Mouse (Mus musculus) WW6 (cell line): Measurements from ENCODE around the gene Inpp5f.
"Not testable (repeated sequence)": the region's sequence is repeated elsewhere in the genome, so short reads cannot be mapped to it uniquely, and the experiment has no call there.

Experiments
- DNase-seq: peaks from one replicate; pipeline ENCODE4 v3.0.0-alpha.2; 2013; ENCODE audit warnings: low read depth, low spot score

Gene Inpp5f

GRCm38 (mm10) chr7:128656970-128657369, 45.8 kb downstream of the Inpp5f start:
- DNase-seq = no peak

- no peak for DNase-seq
Observed at GRCm38 (mm10) chr7:128663906-128664305, 52.8 kb downstream of the Inpp5f start.

GRCm38 (mm10) chr7:128664861-128665377, 53.8 kb downstream of the Inpp5f start:
- no peak for DNase-seq

- no peak for DNase-seq
Observed at GRCm38 (mm10) chr7:128667788-128668187, 56.7 kb downstream of the Inpp5f start.

- no peak for DNase-seq
Observed at GRCm38 (mm10) chr7:128668831-128669230, 57.7 kb downstream of the Inpp5f start.

- no peak for DNase-seq
Observed at GRCm38 (mm10) chr7:128671952-128672351, 60.8 kb downstream of the Inpp5f start.

GRCm38 (mm10) chr7:128672408-128673010, 61.4 kb downstream of the Inpp5f start:
- DNase-seq = no peak

- DNase-seq = no peak
Observed at GRCm38 (mm10) chr7:128678546-128678945, 67.4 kb downstream of the Inpp5f start.

- peak; percentile 61 for DNase-seq
Observed at GRCm38 (mm10) chr7:128687821-128688564, 76.9 kb downstream of the Inpp5f start.

- DNase-seq = no peak
Observed at GRCm38 (mm10) chr7:128689347-128689746, 78.2 kb downstream of the Inpp5f start.

GRCm38 (mm10) chr7:128690070-128690469, 78.9 kb downstream of the Inpp5f start:
- DNase-seq = peak; percentile 49

GRCm38 (mm10) chr7:128690796-128691195, 79.7 kb downstream of the Inpp5f start:
- no peak for DNase-seq

- no peak for DNase-seq
Observed at GRCm38 (mm10) chr7:128692163-128692562, 81.0 kb downstream of the Inpp5f start.

- no peak for DNase-seq
Observed at GRCm38 (mm10) chr7:128694848-128695247, 83.7 kb downstream of the Inpp5f start.

- DNase-seq = not testable (repeated sequence)
Observed at GRCm38 (mm10) chr7:128699959-128700358, 88.8 kb downstream of the Inpp5f start.

- DNase-seq = peak; percentile 38
Observed at GRCm38 (mm10) chr7:128705735-128706134, 94.6 kb downstream of the Inpp5f start.

GRCm38 (mm10) chr7:128717991-128718390, 106.9 kb downstream of the Inpp5f start:
- DNase-seq = no peak

GRCm38 (mm10) chr7:128724761-128725160, 113.6 kb downstream of the Inpp5f start:
- peak; percentile 42 for DNase-seq

- no peak for DNase-seq
Observed at GRCm38 (mm10) chr7:128725189-128725588, 114.1 kb downstream of the Inpp5f start.

- DNase-seq = no peak
Observed at GRCm38 (mm10) chr7:128726999-128727398, 115.9 kb downstream of the Inpp5f start.

- no peak for DNase-seq
Observed at GRCm38 (mm10) chr7:128727701-128728100, 116.6 kb downstream of the Inpp5f start.

GRCm38 (mm10) chr7:128728738-128729137, 117.6 kb downstream of the Inpp5f start:
- DNase-seq = no peak

- DNase-seq = no peak
Observed at GRCm38 (mm10) chr7:128731585-128731984, 120.5 kb downstream of the Inpp5f start.
